Mouse (Mus musculus) cerebellum, adult 2 months (tissue): Measurements from ENCODE around the gene Prmt7. TPM values are rescaled to one million over a fixed set of nuclear protein-coding genes. Genes with fewer than 3 reads are reported as not detected.

Source experiments
- DNase-seq, 2 experiments: peaks; one replicate each; pipeline ENCODE4 v3.0.0; 2021
- H3K27ac ChIP-seq: fragments of 200-500 bp; 2 replicates; pipeline ENCODE4 v1.5.1; 2012; ENCODE audit warnings: low read length, control low read depth, inconsistent platforms; ENCODE audit not compliant: insufficient read depth
- H3K27me3 ChIP-seq: fragments of 200-500 bp; 2 replicates; pipeline ENCODE4 v1.6.1; 2012; ENCODE audit warnings: inconsistent platforms, mild to moderate bottlenecking, low read length, moderate library complexity; ENCODE audit not compliant: control insufficient read depth, insufficient read depth
- H3K4me1 ChIP-seq: fragments of 200-500 bp; 2 replicates; pipeline ENCODE4 v1.6.1; 2011; ENCODE audit warnings: low read length; ENCODE audit not compliant: control insufficient read depth, insufficient read depth
- H3K4me3 ChIP-seq: fragments of 200-500 bp; replicated peaks from 2 replicates; pipeline ENCODE3; 2011; ENCODE audit warnings: mild to moderate bottlenecking, low read depth, low read length, control low read depth; ENCODE audit not compliant: insufficient read depth
- CTCF ChIP-seq: fragments of 200-500 bp; IDR thresholded peaks from 2 replicates; pipeline ENCODE4 v1.5.1; 2011; ENCODE audit warnings: low read depth, mild to moderate bottlenecking, control low read depth, low read length, moderate library complexity, borderline replicate concordance; ENCODE audit not compliant: insufficient read depth
- POLR2A ChIP-seq: fragments of 200-500 bp; IDR thresholded peaks from 2 replicates; pipeline ENCODE4 v1.6.1; 2011; ENCODE audit warnings: low read length, control low read depth, borderline replicate concordance; ENCODE audit not compliant: insufficient read depth
- WGBS: fragments of 180-500 bp; shearing (Covaris S2); methylation state at CpG from one replicate; pipeline ENCODE4 v1.1.7; 2018; 5-methylcytosine and 5-hydroxymethylcytosine counted together
- polyA plus RNA-seq: library from polyadenylated mRNA; depleted of rRNA; stranded (reverse); fragments of >200 nt; gene quantifications from 2 replicates; pipeline ENCODE4 v1.2.3, GENCODE M21; 2012; rRNA removed

The Prmt7 gene
- polyA plus RNA-seq, 1 experiment: 36.1 TPM

GRCm38 (mm10) chr8:106299686-106300085 is 89.0 kb downstream of the Prmt7 start:
- no peak for DNase-seq
- no peak overlapping the region for H3K27ac ChIP-seq
- no peak overlapping the region for H3K4me3 ChIP-seq
- H3K4me1 ChIP-seq: no peaks in the 10 kb centered on the region; the same call in 1 of the 2 replicates
- TF ChIP-seq CTCF (no peak), POLR2A (no peak)
- 93% methylated on average over 3 of the region's 3 CpGs for WGBS
- H3K27me3 ChIP-seq: no peaks in the 10 kb centered on the region

GRCm38 (mm10) chr8:106300739-106301715 is 90.3 kb downstream of the Prmt7 start:
- 64% methylated on average over 9 of the region's 9 CpGs for WGBS
- Histone ChIP-seq H3K27me3 (no peaks in the 10 kb centered on the region), H3K4me3 (no peak overlapping the region), H3K4me1 (no peaks in the 10 kb centered on the region; the same call in 1 of the 2 replicates), H3K27ac (no peak overlapping the region)
- TF ChIP-seq POLR2A (no peak), CTCF (no peak)
- DNase-seq: no peak

Other genes starting within 250 kb of the Prmt7 start
- 34.9 and 36.1 TPM in 2 replicates for gene Slc12a4, start 244.8 kb upstream of the Prmt7 start, polyA plus RNA-seq
- not detected in 2 replicates for gene Dpep3, start 231.5 kb upstream of the Prmt7 start, polyA plus RNA-seq
- gene Dus2, start 219.6 kb upstream of the Prmt7 start, polyA plus RNA-seq: 34.1 and 35.7 TPM in 2 replicates
- gene Dpep2nb, start 205.0 kb upstream of the Prmt7 start, polyA plus RNA-seq: 0.13 TPM in 1 of 2 replicates, not detected in the other
- gene Ddx28, start 199.1 kb upstream of the Prmt7 start, polyA plus RNA-seq: 15.2 and 16.0 TPM in 2 replicates
- 11.1 and 11.6 TPM in 2 replicates for gene Nfatc3, start 152.1 kb upstream of the Prmt7 start, polyA plus RNA-seq
- gene Esrp2, start 74.0 kb upstream of the Prmt7 start, polyA plus RNA-seq: 0.05 and 0.10 TPM in 2 replicates
- 12.1 and 13.1 TPM in 2 replicates for gene Pla2g15, start 60.5 kb upstream of the Prmt7 start, polyA plus RNA-seq
- 25.4 and 25.8 TPM in 2 replicates for gene Slc7a6, start 42.1 kb upstream of the Prmt7 start, polyA plus RNA-seq
- 31.6 and 33.7 TPM in 2 replicates for gene Slc7a6os, start within 50 bp of the Prmt7 start, polyA plus RNA-seq
- gene Smpd3, start 127.1 kb downstream of the Prmt7 start, polyA plus RNA-seq: 8.7 and 9.2 TPM in 2 replicates
- 12.3 and 13.5 TPM in 2 replicates for gene Zfp90, start 204.4 kb downstream of the Prmt7 start, polyA plus RNA-seq